Mouse (Mus musculus) neural tube, embryonic 12.5 days (tissue): ENCODE results near the gene Gm20388. TPM values are rescaled to one million over a fixed set of nuclear protein-coding genes. Genes with fewer than 3 reads are reported as not detected.
A peak's percentile ranks its signal among the peaks of the same experiment; 100 is the strongest.

ENCODE experiments used
- ATAC-seq: fragments of 200-750 bp; cut with Nextera tagmentation; 2 replicates; pipeline ENCODE4 v1.8.0; 2017; ENCODE audit warnings: low read depth, mild to moderate bottlenecking, moderate TSS enrichment, moderate library complexity; ENCODE audit not compliant: low FRiP score
- H3K27ac ChIP-seq: fragments of 300-500 bp; sonication (generic); 2 replicates; pipeline ENCODE4 v1.5.1; 2016
- H3K27me3 ChIP-seq: fragments of 300-500 bp; sonication (generic); replicated peaks from 2 replicates; pipeline ENCODE4 v1.6.1; 2016; ENCODE audit warnings: mild to moderate bottlenecking
- H3K36me3 ChIP-seq: fragments of 300-500 bp; sonication (generic); 2 replicates; pipeline ENCODE4 v1.6.1; 2016; ENCODE audit warnings: mild to moderate bottlenecking
- H3K4me1 ChIP-seq: fragments of 300-500 bp; sonication (generic); 2 replicates; pipeline ENCODE4 v1.6.1; 2016
- H3K4me2 ChIP-seq: fragments of 300-500 bp; sonication (generic); replicated peaks from 2 replicates; pipeline ENCODE4 v1.6.1; 2016; ENCODE audit warnings: mild to moderate bottlenecking
- H3K4me3 ChIP-seq: fragments of 300-500 bp; sonication (generic); 2 replicates; pipeline ENCODE4 v1.5.1; 2016
- H3K9ac ChIP-seq: fragments of 300-500 bp; sonication (generic); 2 replicates; pipeline ENCODE4 v1.6.1; 2016; ENCODE audit warnings: mild to moderate bottlenecking
- H3K9me3 ChIP-seq: fragments of 300-500 bp; sonication (generic); 2 replicates; pipeline ENCODE4 v1.6.1; 2016; ENCODE audit warnings: mild to moderate bottlenecking
- WGBS: fragments of 180-500 bp; shearing (Covaris S2); methylation state at CpG from one replicate; pipeline ENCODE4 v1.1.7; 2016; 5-methylcytosine and 5-hydroxymethylcytosine counted together
- polyA plus RNA-seq: library from polyadenylated mRNA; unstranded; fragments of >200 nt; fragmentation: Nextera tagmentation; extraction: Ambion mirVana; gene quantifications from 2 replicates; pipeline ENCODE4 v1.2.1, GENCODE M21; 2016

The Gm20388 gene
- polyA plus RNA-seq, 1 experiment from 2014 or later, result not detected

- Histone ChIP-seq H3K4me3 (no peak overlapping the region), H3K27me3 (peaks cover 22% of the 10 kb centered on the region), H3K27ac (no peak overlapping the region), H3K36me3 (no peaks in the 10 kb centered on the region), H3K9me3 (no peaks in the 10 kb centered on the region), H3K4me2 (no peak overlapping the region), H3K4me1 (peaks cover 2% of the 10 kb centered on the region; the same call in 1 of the 2 replicates), H3K9ac (no peak overlapping the region)
- 81% methylated on average over 7 of the region's 7 CpGs for WGBS
- ATAC-seq, result no peak
These were observed 3955.1 kb downstream of the Gm20388 start for GRCm38 (mm10) chr8:123865786-123866185.

DNA sequence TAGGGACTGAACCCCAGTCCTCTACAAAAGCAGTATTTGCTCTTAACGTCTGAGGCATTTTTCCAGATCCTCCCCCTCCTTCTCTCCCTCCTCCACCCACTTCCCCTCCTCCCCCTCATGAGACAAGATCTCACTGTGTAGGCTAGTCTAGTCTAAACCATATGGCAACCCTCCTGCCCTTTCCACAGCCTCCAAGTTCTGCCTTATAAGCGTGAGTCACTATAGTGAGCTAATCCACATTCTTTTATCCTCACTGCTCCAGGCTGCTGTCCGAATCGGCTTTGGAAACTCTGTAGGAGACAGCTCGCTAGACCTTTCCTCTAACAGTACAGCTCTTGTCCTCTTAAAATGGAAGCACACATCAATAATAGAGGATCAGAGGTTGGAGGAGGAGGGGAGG, 3956.3 kb downstream of the Gm20388 start:
- Histone ChIP-seq H3K36me3 (no peaks in the 10 kb centered on the region), H3K4me2 (no peak overlapping the region), H3K4me3 (no peak overlapping the region), H3K27ac (no peak overlapping the region), H3K27me3 (peaks cover 14% of the 10 kb centered on the region), H3K9ac (no peak overlapping the region), H3K9me3 (no peaks in the 10 kb centered on the region), H3K4me1 (peaks cover 2% of the 10 kb centered on the region; the same call in 1 of the 2 replicates)
- WGBS, result 40% methylated on average over 5 of the region's 5 CpGs
- no peak for ATAC-seq

GRCm38 (mm10) chr8:123872048-123872447, 3961.4 kb downstream of the Gm20388 start:
- H3K27me3 ChIP-seq, result no peaks in the 10 kb centered on the region
- no peak for ATAC-seq
- H3K4me1 ChIP-seq, result no peaks in the 10 kb centered on the region
- H3K27ac ChIP-seq, result no peak overlapping the region
- no peaks in the 10 kb centered on the region for H3K9me3 ChIP-seq
- no peak overlapping the region for H3K4me3 ChIP-seq
- no peak overlapping the region for H3K4me2 ChIP-seq
- H3K36me3 ChIP-seq, result no peaks in the 10 kb centered on the region
- 81% methylated on average over 9 of the region's 9 CpGs for WGBS
- H3K9ac ChIP-seq, result no peak overlapping the region

DNA sequence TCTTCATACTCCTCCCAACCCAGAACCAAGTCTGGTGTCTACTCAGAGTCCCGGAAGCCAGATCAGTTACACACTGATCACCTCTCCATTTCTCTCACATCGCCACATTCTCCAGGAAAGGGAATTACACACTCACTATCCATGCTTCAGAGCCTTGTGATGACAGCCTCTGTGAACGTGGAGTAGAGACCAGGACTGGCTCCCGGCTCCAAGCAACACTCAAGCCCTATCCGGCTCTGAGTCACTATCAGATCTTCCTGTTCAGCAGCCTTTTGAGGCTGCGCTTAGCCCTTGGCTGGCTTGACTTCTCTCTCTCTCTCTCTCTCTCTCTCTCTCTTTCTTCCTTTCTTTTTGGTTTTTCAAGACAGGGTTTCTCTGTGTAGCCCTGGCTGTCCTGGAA, 3962.7 kb downstream of the Gm20388 start:
- Histone ChIP-seq H3K4me2 (no peak overlapping the region), H3K9me3 (no peaks in the 10 kb centered on the region), H3K27me3 (no peaks in the 10 kb centered on the region), H3K4me3 (no peak overlapping the region), H3K36me3 (no peaks in the 10 kb centered on the region), H3K4me1 (no peaks in the 10 kb centered on the region), H3K27ac (no peak overlapping the region), H3K9ac (no peak overlapping the region)
- ATAC-seq, result no peak
- 84% methylated on average over 6 of the region's 6 CpGs for WGBS

DNA sequence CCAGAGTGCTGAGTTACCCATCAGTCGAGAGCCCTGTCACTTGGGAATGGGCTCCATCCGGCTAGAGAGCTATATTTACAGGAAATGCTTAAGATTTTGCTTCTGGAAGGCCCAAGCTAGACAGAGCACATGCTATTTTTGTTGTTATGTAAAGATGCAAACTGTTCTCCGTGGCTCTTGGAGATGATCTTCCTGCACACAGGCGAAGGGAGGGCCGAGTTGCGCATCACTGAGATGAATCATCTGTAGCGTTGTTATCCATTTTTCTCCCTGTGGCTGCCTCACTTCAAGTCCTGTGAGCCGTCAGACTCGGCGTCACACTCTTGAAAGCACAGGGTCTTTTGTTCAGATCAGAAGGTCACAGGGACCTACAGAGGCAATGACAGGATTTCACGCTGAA, 3963.7 kb downstream of the Gm20388 start:
- H3K9ac ChIP-seq, result no peak overlapping the region
- H3K9me3 ChIP-seq, result no peaks in the 10 kb centered on the region
- no peaks in the 10 kb centered on the region for H3K36me3 ChIP-seq
- ATAC-seq, result no peak
- no peak overlapping the region for H3K27ac ChIP-seq
- no peaks in the 10 kb centered on the region for H3K27me3 ChIP-seq
- no peak overlapping the region for H3K4me3 ChIP-seq
- no peak overlapping the region for H3K4me2 ChIP-seq
- no peaks in the 10 kb centered on the region for H3K4me1 ChIP-seq
- 85% methylated on average over 11 of the region's 11 CpGs for WGBS

DNA sequence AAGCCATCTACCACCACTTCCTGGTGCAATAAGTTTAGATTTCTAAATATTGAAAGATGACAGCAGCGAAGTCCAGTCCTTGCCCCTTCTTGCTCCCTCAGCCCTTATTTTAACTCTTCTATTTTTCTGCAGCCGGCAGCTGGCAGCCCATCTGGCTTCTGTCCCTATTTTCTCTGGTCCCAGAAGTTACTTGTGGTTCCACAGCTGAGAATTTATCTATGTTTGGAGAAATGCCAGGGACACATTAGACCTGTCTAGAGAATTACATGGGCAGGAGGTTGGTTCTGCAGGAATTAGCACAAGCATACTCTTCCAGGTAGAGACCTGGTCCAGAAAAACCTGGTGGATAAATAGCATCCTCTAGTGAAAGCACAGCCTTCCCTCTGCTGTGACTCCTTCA, 3967.2 kb downstream of the Gm20388 start:
- WGBS, result 83% methylated on average over 2 of the region's 2 CpGs

DNA sequence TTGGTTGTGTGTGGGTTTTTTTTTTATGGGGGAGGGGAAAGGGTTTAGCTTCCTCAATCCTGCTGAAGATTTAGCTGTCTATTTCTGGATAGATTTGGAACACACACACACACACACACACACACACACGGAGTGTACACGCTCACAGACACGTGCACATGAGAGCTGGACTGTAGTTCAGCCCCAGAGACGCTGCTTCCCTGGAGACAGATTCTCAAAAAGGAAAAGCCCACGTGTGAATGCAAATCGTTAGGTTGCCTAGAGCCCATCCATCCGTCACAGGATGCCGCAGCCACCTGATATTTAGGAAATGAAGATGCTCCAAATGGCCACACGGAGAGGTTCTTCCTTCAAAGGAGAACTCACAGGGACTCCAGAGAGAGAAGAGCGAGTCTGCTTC, 3969.6 kb downstream of the Gm20388 start:
- Histone ChIP-seq H3K27ac (no peak overlapping the region), H3K27me3 (0 out of 2 replicates have a peak, but pooled peaks cover 9% of the 10 kb centered on the region), H3K9me3 (no peaks in the 10 kb centered on the region), H3K4me2 (no peak overlapping the region), H3K36me3 (no peaks in the 10 kb centered on the region), H3K4me1 (peaks cover 13% of the 10 kb centered on the region), H3K9ac (no peak overlapping the region), H3K4me3 (no peak overlapping the region)
- WGBS, result 69% methylated on average over 10 of the region's 10 CpGs
- no peak for ATAC-seq

More for the DNA sequence above, 3967.2 kb downstream of the Gm20388 start:
- no peak overlapping the region for H3K27ac ChIP-seq
- no peak for ATAC-seq
- no peak overlapping the region for H3K4me3 ChIP-seq
- no peak overlapping the region for H3K9ac ChIP-seq
- H3K27me3 ChIP-seq, result no peaks in the 10 kb centered on the region
- H3K4me2 ChIP-seq, result no peak overlapping the region
- H3K9me3 ChIP-seq, result no peaks in the 10 kb centered on the region
- H3K36me3 ChIP-seq, result no peaks in the 10 kb centered on the region
- no peaks in the 10 kb centered on the region for H3K4me1 ChIP-seq

DNA sequence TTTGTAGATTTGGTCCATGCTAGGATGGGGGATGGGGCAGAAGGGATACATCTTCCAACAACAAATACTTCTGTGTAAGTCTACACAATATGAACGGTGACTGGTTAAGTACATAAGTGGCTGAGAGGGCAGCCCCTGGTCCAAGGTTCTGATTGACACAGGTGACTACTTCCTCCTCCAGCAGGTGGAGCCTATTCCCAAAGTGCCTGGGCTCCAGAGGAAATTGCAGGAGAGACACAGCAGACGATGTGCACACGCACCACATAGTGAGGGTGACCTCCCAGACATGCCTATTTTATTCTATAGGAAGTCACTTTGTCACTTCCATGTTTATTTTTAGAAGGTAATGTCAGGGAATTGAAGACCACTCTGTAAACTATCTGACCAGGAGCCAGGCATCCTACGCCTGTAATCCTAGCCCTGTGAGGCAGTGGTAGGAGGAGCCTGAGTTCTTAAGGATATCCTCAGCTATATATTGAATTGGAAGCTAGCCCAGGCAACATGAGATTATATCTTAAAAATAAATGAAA, 3970.2 kb downstream of the Gm20388 start:
- no peak for ATAC-seq
- Histone ChIP-seq H3K9me3 (no peaks in the 10 kb centered on the region), H3K9ac (no peak overlapping the region), H3K27me3 (0 out of 2 replicates have a peak, but pooled peaks cover 9% of the 10 kb centered on the region), H3K4me3 (no peak overlapping the region), H3K36me3 (no peaks in the 10 kb centered on the region), H3K4me1 (peaks cover 13% of the 10 kb centered on the region), H3K27ac (no peak overlapping the region), H3K4me2 (no peak overlapping the region)
- WGBS, result 54% methylated on average over 4 of the region's 4 CpGs

- Histone ChIP-seq H3K9me3 (no peaks in the 10 kb centered on the region), H3K4me3 (no peak overlapping the region), H3K36me3 (no peaks in the 10 kb centered on the region), H3K9ac (no peak overlapping the region), H3K4me2 (no peak overlapping the region), H3K27me3 (0 out of 2 replicates have a peak, but pooled peaks cover 12% of the 10 kb centered on the region), H3K27ac (no peak overlapping the region), H3K4me1 (peaks cover 13% of the 10 kb centered on the region)
- no peak for ATAC-seq
- 75% methylated on average over 2 of the region's 2 CpGs for WGBS
These were observed 3971.8 kb downstream of the Gm20388 start for GRCm38 (mm10) chr8:123882412-123882811.

DNA sequence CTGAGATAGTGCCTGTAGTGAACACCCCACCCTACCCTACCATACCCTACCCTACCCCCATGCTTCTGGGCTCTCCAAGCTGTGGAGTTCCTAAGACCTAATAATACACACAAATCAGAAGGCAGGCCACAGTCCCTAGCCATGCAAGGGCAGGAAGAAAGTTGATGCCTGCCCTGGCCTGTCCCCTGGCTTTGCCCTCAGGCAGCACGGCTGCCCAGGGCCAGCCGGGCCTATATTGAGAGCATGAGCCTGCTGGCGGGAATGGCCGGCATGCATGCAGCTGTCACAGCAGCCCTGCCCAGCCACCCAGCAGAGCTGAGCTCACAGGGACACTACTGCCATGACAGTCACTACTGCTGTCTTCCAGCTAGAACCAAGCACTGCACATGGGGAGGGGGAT, 3972.5 kb downstream of the Gm20388 start:
- Histone ChIP-seq H3K4me2 (no peak overlapping the region), H3K36me3 (no peaks in the 10 kb centered on the region), H3K9ac (no peak overlapping the region), H3K4me3 (no peak overlapping the region), H3K27ac (no peak overlapping the region), H3K4me1 (peaks cover 13% of the 10 kb centered on the region), H3K27me3 (0 out of 2 replicates have a peak, but pooled peaks cover 13% of the 10 kb centered on the region), H3K9me3 (no peaks in the 10 kb centered on the region)
- 84% methylated on average over 4 of the region's 4 CpGs for WGBS
- ATAC-seq, result no peak

DNA sequence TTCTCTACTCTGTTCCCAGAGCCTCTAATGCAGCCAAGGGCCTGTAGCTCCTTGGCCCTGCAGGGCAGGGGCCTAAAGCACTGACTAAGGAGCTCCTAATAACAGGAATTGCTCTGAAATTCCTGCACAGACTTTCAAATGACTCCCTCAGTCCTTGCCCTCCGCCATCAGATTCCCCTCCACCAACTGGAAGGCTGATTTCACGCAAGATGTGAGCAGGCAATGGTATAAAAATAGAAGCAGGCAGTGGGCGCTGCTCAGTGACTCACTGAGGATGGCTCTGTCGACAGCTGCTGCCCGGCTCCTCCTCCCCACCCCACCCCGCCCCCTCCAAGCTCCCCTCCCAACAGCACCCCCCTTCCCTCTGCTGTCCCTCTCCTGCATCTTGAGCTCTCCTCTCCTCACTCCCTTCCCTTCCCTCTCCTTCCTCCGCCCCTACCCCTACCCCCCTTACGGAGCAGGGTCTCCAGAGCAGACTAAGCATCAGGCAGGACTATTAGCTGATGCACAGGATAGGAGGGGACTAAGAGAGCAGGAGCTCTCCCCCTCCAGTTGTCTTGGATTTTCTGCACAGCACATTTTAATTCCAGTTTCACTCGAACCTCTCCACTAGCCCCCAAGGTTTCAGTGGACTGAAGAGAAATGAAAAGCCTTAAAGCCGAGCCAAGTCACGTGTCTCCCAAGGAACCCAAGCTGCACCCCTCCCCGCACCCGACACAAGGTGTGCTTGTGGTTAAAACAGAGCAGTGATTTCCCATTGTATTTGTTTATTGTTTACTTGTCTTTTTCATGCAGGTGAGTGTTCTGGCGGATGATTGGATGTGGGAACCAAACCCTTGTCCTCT, 3974.3 kb downstream of the Gm20388 start:
- WGBS, result 11% methylated on average over 14 of the region's 14 CpGs
- Histone ChIP-seq H3K4me3 (no peak overlapping the region), H3K9ac (no peak overlapping the region), H3K27me3 (peaks cover 22% of the 10 kb centered on the region), H3K36me3 (no peaks in the 10 kb centered on the region), H3K9me3 (no peaks in the 10 kb centered on the region), H3K27ac (no peak overlapping the region), H3K4me2 (peak overlapping the region; percentile 38; the same call in 1 of the 2 replicates), H3K4me1 (peaks cover 13% of the 10 kb centered on the region)
- peak; percentile 65; the same call in 1 of the 2 replicates for ATAC-seq

GRCm38 (mm10) chr8:123887163-123887562, 3976.5 kb downstream of the Gm20388 start:
- Histone ChIP-seq H3K4me3 (no peak overlapping the region), H3K27ac (no peak overlapping the region), H3K36me3 (no peaks in the 10 kb centered on the region), H3K9me3 (no peaks in the 10 kb centered on the region), H3K4me2 (no peak overlapping the region), H3K9ac (no peak overlapping the region), H3K4me1 (peaks cover 24% of the 10 kb centered on the region), H3K27me3 (peaks cover 44% of the 10 kb centered on the region)
- ATAC-seq, result no peak
- 90% methylated on average over 4 of the region's 4 CpGs for WGBS
